Mouse (Mus musculus) heart, adult 2 months (tissue): ENCODE data around the gene Grk5. TPM values are rescaled to one million over a fixed set of nuclear protein-coding genes. Genes with fewer than 3 reads are reported as not detected.

Experiments
- DNase-seq, 2 experiments: peaks; one replicate each; pipeline ENCODE4 v3.0.0; 2021
- H3K27ac ChIP-seq: fragments of 200-600 bp; 2 replicates; pipeline ENCODE4 v1.8.1; 2022
- H3K27me3 ChIP-seq: fragments of 200-500 bp; 2 replicates; pipeline ENCODE4 v1.6.1; 2012; ENCODE audit warnings: mild to moderate bottlenecking, low read length, inconsistent platforms, mixed read lengths; ENCODE audit not compliant: control insufficient read depth, insufficient read depth
- H3K36me3 ChIP-seq: fragments of 200-500 bp; 2 replicates; pipeline ENCODE4 v1.6.1; 2012; ENCODE audit warnings: low read length, inconsistent platforms; ENCODE audit not compliant: control insufficient read depth, insufficient read depth
- H3K4me1 ChIP-seq: fragments of 200-500 bp; 2 replicates; pipeline ENCODE4 v1.6.1; 2011; ENCODE audit warnings: low read length; ENCODE audit not compliant: control insufficient read depth, insufficient read depth
- H3K4me3 ChIP-seq: fragments of 200-600 bp; 2 replicates; pipeline ENCODE4 v1.8.1; 2022
- H3K79me2 ChIP-seq: fragments of 200-500 bp; replicated peaks from 2 replicates; pipeline ENCODE4 v1.6.1; 2012; ENCODE audit warnings: mild to moderate bottlenecking, inconsistent platforms, low read length, moderate library complexity, mixed read lengths; ENCODE audit not compliant: control insufficient read depth, insufficient read depth
- H3K9ac ChIP-seq: fragments of 200-500 bp; 2 replicates; pipeline ENCODE4 v1.6.1; 2012; ENCODE audit warnings: low read depth, mild to moderate bottlenecking, control low read depth, inconsistent platforms, low read length, mixed read lengths
- CTCF ChIP-seq: fragments of 200-600 bp; IDR thresholded peaks from 2 replicates; pipeline ENCODE4 v1.8.1; 2022; ENCODE audit warnings: antibody characterized with exemption, mild to moderate bottlenecking, moderate library complexity
- EP300 ChIP-seq: fragments of 200-500 bp; IDR thresholded peaks from 2 replicates; pipeline ENCODE4 v1.6.1; 2011; ENCODE audit warnings: low read depth, low read length, control low read depth; ENCODE audit not compliant: insufficient read depth
- POLR2A ChIP-seq: fragments of 200-500 bp; IDR thresholded peaks from 2 replicates; pipeline ENCODE4 v1.6.1; 2011; ENCODE audit warnings: mild to moderate bottlenecking, low read depth, low read length, control low read depth; ENCODE audit not compliant: insufficient read depth
- WGBS: fragments of 180-500 bp; shearing (Covaris S2); methylation state at CpG from one replicate; pipeline ENCODE4 v1.1.7; 2018; 5-methylcytosine and 5-hydroxymethylcytosine counted together
- intact Hi-C: fragments of 180-260 bp; cut with DNase I; formaldehyde crosslinking; loops from one replicate; pipeline ENCODE4 v1.15.1; 2025
- polyA plus RNA-seq: library from polyadenylated mRNA; depleted of rRNA; stranded (reverse); fragments of >200 nt; gene quantifications from 2 replicates; pipeline ENCODE4 v1.2.3, GENCODE M21; 2012
- total RNA-seq, 2 experiments: library from RNA; stranded (reverse); gene quantifications; 2 replicates each; pipeline ENCODE4 v1.2.3; 2021

Grk5 gene
- total and polyA plus RNA-seq, 3 experiments = 4.1 to 32.4 (median 25.1) TPM

- intact Hi-C loops = loop anchor here (5.0 kb wide), 1 partner anchor 117 kb away; no protein-coding TSS in a partner anchor
- WGBS = 35% methylated on average over 2 of the region's 2 CpGs
These were observed 119.7 kb downstream of the Grk5 start for GRCm38 (mm10) chr19:61009266-61009665.

GRCm38 (mm10) chr19:61017477-61018266 is 128.1 kb downstream of the Grk5 start:
- TF ChIP-seq CTCF (no peak), POLR2A (no peak), EP300 (no peak)
- no peak for DNase-seq
- H3K27ac ChIP-seq = no peak overlapping the region
- no peak overlapping the region for H3K4me3 ChIP-seq
- intact Hi-C loops = no loop called here
- H3K4me1 ChIP-seq = peaks cover 6% of the 10 kb centered on the region
- H3K27me3 ChIP-seq = no peaks in the 10 kb centered on the region
- no peak overlapping the region for H3K9ac ChIP-seq
- H3K36me3 ChIP-seq = peaks cover 10% of the 10 kb centered on the region; the same call in 1 of the 2 replicates
- H3K79me2 ChIP-seq = no peaks in the 10 kb centered on the region
- 91% methylated on average over 1 of the region's 1 CpGs for WGBS

More at GRCm38 (mm10) chr19:61009266-61009665, 119.7 kb downstream of the Grk5 start:
- Histone ChIP-seq H3K27ac (peak overlapping the region; percentile 48), H3K9ac (no peak overlapping the region), H3K79me2 (no peaks in the 10 kb centered on the region), H3K36me3 (peaks cover 3% of the 10 kb centered on the region), H3K4me1 (no peaks in the 10 kb centered on the region; the same call in none of the 2 replicates), H3K4me3 (no peak overlapping the region), H3K27me3 (no peaks in the 10 kb centered on the region)
- peak in 1 of 2 experiments; percentile 34 for DNase-seq
- TF ChIP-seq POLR2A = 0 out of 2 replicates have a peak, but pooled peaks have one; percentile 18
- no peak for TF ChIP-seq EP300
- no peak for TF ChIP-seq CTCF

- Histone ChIP-seq H3K9ac (no peak overlapping the region), H3K4me1 (peaks cover 6% of the 10 kb centered on the region), H3K79me2 (no peaks in the 10 kb centered on the region), H3K4me3 (no peak overlapping the region), H3K27ac (peak overlapping the region; percentile 50), H3K27me3 (no peaks in the 10 kb centered on the region), H3K36me3 (peaks cover 10% of the 10 kb centered on the region; the same call in 1 of the 2 replicates)
- TF ChIP-seq CTCF (no peak), POLR2A (no peak), EP300 (no peak)
- intact Hi-C loops = no loop called here
- DNase-seq = no peak
- WGBS = 17% methylated on average over 2 of the region's 2 CpGs
These were observed 132.0 kb downstream of the Grk5 start for GRCm38 (mm10) chr19:61021502-61021901.

DNA sequence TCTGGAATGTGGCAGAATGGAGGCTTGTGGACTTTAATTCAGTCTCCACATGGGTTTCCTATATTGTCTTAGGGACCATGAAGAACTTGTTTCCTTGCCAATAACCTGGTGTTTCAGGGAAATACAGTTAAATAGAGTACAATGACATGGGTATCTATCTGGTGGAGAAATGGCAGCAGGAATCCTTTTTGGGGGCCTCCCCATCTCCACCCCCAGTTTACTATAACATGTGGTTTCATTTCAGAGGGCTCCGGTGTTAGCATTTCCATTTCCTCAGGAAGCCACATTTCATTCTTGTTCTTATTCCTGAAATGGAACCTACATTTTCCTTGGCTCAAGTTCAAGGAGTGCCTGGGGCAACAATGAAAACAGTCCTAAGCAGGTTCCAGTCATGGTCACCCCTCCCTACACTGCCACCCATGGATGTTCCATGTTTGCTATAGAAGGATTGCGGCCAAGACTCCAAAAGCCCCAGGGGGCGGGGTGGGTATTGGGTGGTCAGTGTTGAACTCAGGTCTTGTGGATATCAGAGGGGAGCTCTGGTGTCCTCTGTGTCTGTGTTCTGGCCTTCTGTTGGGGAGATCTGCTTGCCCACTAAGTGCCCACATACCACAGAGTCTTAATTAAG is 132.5 kb downstream of the Grk5 start:
- Histone ChIP-seq H3K36me3 (peaks cover 8% of the 10 kb centered on the region; the same call in 1 of the 2 replicates), H3K27me3 (no peaks in the 10 kb centered on the region), H3K4me1 (peaks cover 6% of the 10 kb centered on the region), H3K27ac (peak overlapping the region; percentile 50), H3K4me3 (no peak overlapping the region), H3K79me2 (no peaks in the 10 kb centered on the region; the same call in 1 of the 2 replicates), H3K9ac (no peak overlapping the region)
- TF ChIP-seq EP300 (no peak), CTCF (no peak), POLR2A (no peak)
- intact Hi-C loops = loop anchor here (2.0 kb wide), 1 partner anchor 39 kb away; no protein-coding TSS in a partner anchor
- 63% methylated on average over 3 of the region's 3 CpGs for WGBS
- DNase-seq = peak in 1 of 2 experiments; percentile 13

GRCm38 (mm10) chr19:61031570-61031969 is 142.0 kb downstream of the Grk5 start:
- Histone ChIP-seq H3K27ac (no peak overlapping the region), H3K79me2 (no peaks in the 10 kb centered on the region; the same call in 1 of the 2 replicates), H3K27me3 (no peaks in the 10 kb centered on the region), H3K9ac (no peak overlapping the region), H3K4me3 (no peak overlapping the region), H3K4me1 (peaks cover 3% of the 10 kb centered on the region), H3K36me3 (peaks cover 6% of the 10 kb centered on the region; the same call in 1 of the 2 replicates)
- 66% methylated on average over 2 of the region's 2 CpGs for WGBS
- no peak for DNase-seq
- intact Hi-C loops = no loop called here
- no peak for TF ChIP-seq POLR2A
- TF ChIP-seq EP300 = no peak
- TF ChIP-seq CTCF = no peak

- Histone ChIP-seq H3K79me2 (0 out of 2 replicates have a peak, but pooled peaks cover 2% of the 10 kb centered on the region), H3K36me3 (peaks cover 2% of the 10 kb centered on the region), H3K27me3 (no peaks in the 10 kb centered on the region), H3K27ac (no peak overlapping the region), H3K4me1 (peaks cover 4% of the 10 kb centered on the region), H3K4me3 (no peak overlapping the region), H3K9ac (no peak overlapping the region)
- DNase-seq = no peak
- intact Hi-C loops = no loop called here
- TF ChIP-seq EP300 (0 out of 2 replicates have a peak, but pooled peaks have one; percentile 39), POLR2A (no peak), CTCF (no peak)
These were observed 149.6 kb downstream of the Grk5 start for GRCm38 (mm10) chr19:61039151-61039550.
